ENCODE assay signal across 8 mouse cellular contexts in genomic region chr9:58113279-58113884, GRCm38 (mm10). TPM values are rescaled to one million over a fixed set of nuclear protein-coding genes. Genes with fewer than 3 reads are reported as not detected.
DNase-seq lines count a peak whose midpoint lies in the region; ATAC-seq and TF ChIP-seq lines count a peak whose summit lies in the region.

No protein-coding gene starts in this region.

- H3K4me2 ChIP-seq in forebrain, postnatal 0 days (ENCODE audit: low read depth), result peak overlapping the region; percentile 43
- H3K4me2 ChIP-seq in limb, embryonic 13.5 days (replicated peaks), result peak overlapping the region; percentile 61

- peaks cover 91% of the 10 kb centered on the region for H3K27me3 ChIP-seq in E14TG2a.4 (ENCODE audit: insufficient read depth, low read length)
- H3K27me3 ChIP-seq in forebrain, postnatal 0 days (ENCODE audit: insufficient read depth, low read length), result no peaks in the 10 kb centered on the region
- H3K27me3 ChIP-seq in limb, embryonic 13.5 days, result no peaks in the 10 kb centered on the region

- no peaks in the 10 kb centered on the region for H3K36me3 ChIP-seq in E14TG2a.4 (ENCODE audit: insufficient read depth, low read length)
- H3K36me3 ChIP-seq in forebrain, postnatal 0 days (ENCODE audit: insufficient read depth), result no peaks in the 10 kb centered on the region
- no peaks in the 10 kb centered on the region for H3K36me3 ChIP-seq in limb, embryonic 13.5 days

- H3K27ac ChIP-seq in forebrain, postnatal 0 days (ENCODE audit: low read depth, low read length), result peak overlapping the region; percentile 96
- peak overlapping the region; percentile 82 for H3K27ac ChIP-seq in limb, embryonic 13.5 days

- peak; percentile 78 to 84 for DNase-seq in cerebellum, postnatal 10 days
- DNase-seq in cerebellum, adult 9-11 months, result no peak
- DNase-seq in forebrain, postnatal 0 days, result peak; percentile 58
- DNase-seq in spleen, adult 12 weeks (ENCODE audit: low spot score), result no peak
- DNase-seq in cerebellum, adult 11 months, result no peak
- DNase-seq in adipocyte (ENCODE audit: low spot score), result no peak

- peaks cover 55% of the 10 kb centered on the region for H3K4me1 ChIP-seq in E14TG2a.4 (replicated peaks; ENCODE audit: low read depth, low read length)
- H3K4me1 ChIP-seq in forebrain, postnatal 0 days (ENCODE audit: insufficient read depth), result peaks cover 46% of the 10 kb centered on the region
- peaks cover 61% of the 10 kb centered on the region for H3K4me1 ChIP-seq in limb, embryonic 13.5 days

- H3K9me3 ChIP-seq in E14TG2a.4 (ENCODE audit: low read length), result no peaks in the 10 kb centered on the region
- H3K9me3 ChIP-seq in forebrain, postnatal 0 days (ENCODE audit: low read length), result no peaks in the 10 kb centered on the region
- H3K9me3 ChIP-seq in limb, embryonic 13.5 days, result no peaks in the 10 kb centered on the region

- TF ChIP-seq CTCF in E14TG2a.4 (conservative IDR thresholded peaks at IDR 0.05; ENCODE audit: low read length), result no peak
- peak; percentile 15; the same call in 1 of the 2 replicates for TF ChIP-seq CTCF in forebrain, postnatal 0 days (IDR thresholded peaks at IDR 0.05; ENCODE audit: low read depth)

- peak overlapping the region; percentile 70 for H3K4me3 ChIP-seq in E14TG2a.4 (replicated peaks; ENCODE audit: low read length)
- H3K4me3 ChIP-seq in forebrain, postnatal 0 days (ENCODE audit: low read depth, low read length), result 0 out of 2 replicates have a peak overlapping the region, but pooled peaks have one; percentile 1
- H3K4me3 ChIP-seq in limb, embryonic 13.5 days, result peak overlapping the region; percentile 27

- peak; percentile 16; the same call in 1 of the 2 replicates for ATAC-seq in forebrain, postnatal 0 days
- ATAC-seq in limb, embryonic 13.5 days (ENCODE audit: low FRiP score, low read depth), result peak; percentile 52; the same call in 1 of the 2 replicates

- H3K9ac ChIP-seq in forebrain, postnatal 0 days, result peak overlapping the region; percentile 48
- H3K9ac ChIP-seq in limb, embryonic 13.5 days, result peak overlapping the region; percentile 50

- WGBS in forebrain, postnatal 0 days, result 4% methylated on average over 22 of the region's 22 CpGs
- WGBS in limb, embryonic 13.5 days, result 1% methylated on average over 22 of the region's 22 CpGs

RNA-seq across cellular contexts. Expression of gene Ccdc33, which starts 5.2 kb away (rescaled TPM):
- 0.38 and 3.0 TPM in 2 replicates for total RNA-seq in forebrain, postnatal 0 days (2014; rRNA removed)
- 1.1 and 1.5 TPM in 2 replicates for polyA plus RNA-seq in forebrain, postnatal 0 days (2015; fragmentation: Nextera tagmentation; extraction: Ambion mirVana)
- polyA plus RNA-seq in limb, embryonic 13.5 days (2015; fragmentation: Nextera tagmentation; extraction: Ambion mirVana), result 0.15 and 0.20 TPM in 2 replicates

RNA-seq across cellular contexts. Expression of gene Stra6, which starts 49.8 kb away (rescaled TPM):
- 13.9 and 16.2 TPM in 2 replicates for total RNA-seq in forebrain, postnatal 0 days (2014; rRNA removed)
- 9.6 and 11.0 TPM in 2 replicates for polyA plus RNA-seq in forebrain, postnatal 0 days (2015; fragmentation: Nextera tagmentation; extraction: Ambion mirVana)
- polyA plus RNA-seq in limb, embryonic 13.5 days (2015; fragmentation: Nextera tagmentation; extraction: Ambion mirVana), result 25.3 and 29.9 TPM in 2 replicates

Comparison
In these comparisons a context has a peak if more than half of its experiments do, and no peak if none do; other contexts are left out.
1. DNase-seq: peak in cerebellum, postnatal 10 days (2 of 2) and forebrain, postnatal 0 days (single experiment); none in cerebellum, adult 9-11 months (single experiment), spleen, adult 12 weeks (single experiment), cerebellum, adult 11 months (single experiment) and adipocyte (single experiment).
2. H3K4me3 ChIP-seq: peak in every context shown above with its lines; median percentile 70 in E14TG2a.4; 27 in limb, embryonic 13.5 days; 1 in forebrain, postnatal 0 days.